Mouse (Mus musculus) stomach, postnatal 0 days (tissue): ENCODE data around the gene Il21.

Experiments used
- CTCF ChIP-seq: IDR thresholded peaks from 2 replicates; pipeline ENCODE4 v1.5.1; 2016; ENCODE audit warnings: antibody characterized with exemption, low read depth, mild to moderate bottlenecking, moderate library complexity
- EP300 ChIP-seq: optimal IDR thresholded peaks from 2 replicates; pipeline ENCODE3; 2016; ENCODE audit warnings: antibody characterized with exemption

DNA sequence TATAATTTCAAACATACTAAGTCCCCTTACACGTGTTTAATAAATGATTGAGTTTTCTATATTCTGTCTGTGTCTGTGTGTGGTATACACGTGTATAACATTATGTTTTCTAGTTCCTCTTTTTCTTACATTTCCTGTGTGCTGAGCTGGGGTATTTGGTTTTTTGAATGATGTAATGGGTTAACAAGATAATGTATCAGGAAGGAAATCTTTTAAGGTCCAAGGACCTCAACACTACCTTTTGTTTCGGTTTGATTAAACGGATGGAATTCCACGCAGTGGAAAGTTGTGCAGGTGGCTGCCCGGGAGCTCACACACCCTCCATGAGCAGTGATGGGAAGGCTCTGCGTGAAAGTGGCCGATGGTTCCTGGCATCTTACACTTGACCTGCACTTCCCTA lies 48.4 kb upstream of the Il21 start:
- no peak for TF ChIP-seq CTCF
- TF ChIP-seq EP300, result no peak
